Mouse (Mus musculus) heart, embryonic 15.5 days (tissue): ENCODE data around the gene Gm17720. TPM values are rescaled to one million over a fixed set of nuclear protein-coding genes. Genes with fewer than 3 reads are reported as not detected.

Source experiments
- ATAC-seq: fragments of 200-750 bp; cut with Nextera tagmentation; replicated peaks from 2 replicates; pipeline ENCODE4 v1.8.0; 2017; ENCODE audit warnings: low read depth, moderate TSS enrichment; ENCODE audit not compliant: insufficient number of reproducible peaks, insufficient read depth, low FRiP score
- H3K27ac ChIP-seq: fragments of 300-500 bp; sonication (generic); 2 replicates; pipeline ENCODE4 v1.5.1; 2015; ENCODE audit warnings: mild to moderate bottlenecking, inconsistent platforms
- H3K27me3 ChIP-seq: fragments of 300-500 bp; sonication (generic); 2 replicates; pipeline ENCODE4 v1.6.1; 2015; ENCODE audit warnings: inconsistent platforms
- H3K36me3 ChIP-seq: fragments of 300-500 bp; sonication (generic); 2 replicates; pipeline ENCODE4 v1.6.1; 2015; ENCODE audit warnings: mild to moderate bottlenecking, inconsistent platforms
- H3K4me1 ChIP-seq: fragments of 300-500 bp; sonication (generic); replicated peaks from 2 replicates; pipeline ENCODE4 v1.6.1; 2015; ENCODE audit warnings: inconsistent platforms
- H3K4me2 ChIP-seq: fragments of 300-500 bp; sonication (generic); 2 replicates; pipeline ENCODE4 v1.6.1; 2015; ENCODE audit warnings: inconsistent platforms, mild to moderate bottlenecking, moderate library complexity
- H3K4me3 ChIP-seq: fragments of 300-500 bp; sonication (generic); 2 replicates; pipeline ENCODE4 v1.5.1; 2015; ENCODE audit warnings: mild to moderate bottlenecking, inconsistent platforms
- H3K9ac ChIP-seq: fragments of 300-500 bp; sonication (generic); 2 replicates; pipeline ENCODE4 v1.6.1; 2015; ENCODE audit warnings: mild to moderate bottlenecking, inconsistent platforms
- H3K9me3 ChIP-seq: fragments of 300-500 bp; sonication (generic); replicated peaks from 2 replicates; pipeline ENCODE4 v1.6.1; 2016; ENCODE audit warnings: inconsistent platforms
- WGBS: fragments of 180-500 bp; shearing (Covaris S2); methylation state at CpG from one replicate; pipeline ENCODE4 v1.1.7; 2015; ENCODE audit warnings: mixed read lengths; 5-methylcytosine and 5-hydroxymethylcytosine counted together
- polyA plus RNA-seq: library from polyadenylated mRNA; unstranded; fragments of >200 nt; fragmentation: Nextera tagmentation; extraction: Ambion mirVana; gene quantifications from 2 replicates; pipeline ENCODE4 v1.2.1, GENCODE M21; 2015

Gm17720 gene
- polyA plus RNA-seq, result not detected in 2 replicates

GRCm38 (mm10) chr8:110102653-110103052, at the start of gene Gm17720:
TSS of gene Gm17720 (minus strand) at chr8:110102753.
- no peak within 1 kb of the TSS for H3K4me3 ChIP-seq
- H3K9me3 ChIP-seq, result no peaks in the 10 kb centered on the region
- no peak for ATAC-seq
- no peaks in the 10 kb centered on the region for H3K27me3 ChIP-seq
- H3K4me1 ChIP-seq, result no peaks in the 10 kb centered on the region
- no peak within 1 kb of the TSS for H3K9ac ChIP-seq
- WGBS, result 81% methylated on average over 3 of the region's 3 CpGs
- no peak within 1 kb of the TSS for H3K27ac ChIP-seq
- no peak within 1 kb of the TSS for H3K4me2 ChIP-seq
- H3K36me3 ChIP-seq, result no peaks in the 10 kb centered on the region

GRCm38 (mm10) chr8:110145538-110145937, 43.0 kb upstream of the Gm17720 start:
- WGBS, result 0% methylated on average over 4 of the region's 4 CpGs
- Histone ChIP-seq H3K9me3 (no peaks in the 10 kb centered on the region), H3K4me1 (peaks cover 5% of the 10 kb centered on the region), H3K27ac (no peak overlapping the region), H3K4me2 (no peak overlapping the region), H3K27me3 (0 out of 2 replicates have a peak, but pooled peaks cover 3% of the 10 kb centered on the region), H3K4me3 (no peak overlapping the region), H3K36me3 (no peaks in the 10 kb centered on the region), H3K9ac (no peak overlapping the region)
- no peak for ATAC-seq

GRCm38 (mm10) chr8:110140770-110141169, 38.2 kb upstream of the Gm17720 start:
- no peaks in the 10 kb centered on the region for H3K36me3 ChIP-seq
- H3K27ac ChIP-seq, result no peak overlapping the region
- H3K9ac ChIP-seq, result no peak overlapping the region
- H3K9me3 ChIP-seq, result no peaks in the 10 kb centered on the region
- H3K4me1 ChIP-seq, result no peaks in the 10 kb centered on the region
- 0 out of 2 replicates have a peak, but pooled peaks cover 3% of the 10 kb centered on the region for H3K27me3 ChIP-seq
- 62% methylated on average over 4 of the region's 4 CpGs for WGBS
- ATAC-seq, result no peak
- H3K4me3 ChIP-seq, result no peak overlapping the region
- H3K4me2 ChIP-seq, result no peak overlapping the region

GRCm38 (mm10) chr8:110140156-110140555, 37.6 kb upstream of the Gm17720 start:
- no peak for ATAC-seq
- Histone ChIP-seq H3K9ac (no peak overlapping the region), H3K4me3 (no peak overlapping the region), H3K4me1 (no peaks in the 10 kb centered on the region), H3K27ac (no peak overlapping the region), H3K4me2 (no peak overlapping the region), H3K27me3 (0 out of 2 replicates have a peak, but pooled peaks cover 3% of the 10 kb centered on the region), H3K9me3 (no peaks in the 10 kb centered on the region), H3K36me3 (no peaks in the 10 kb centered on the region)
- 61% methylated on average over 3 of the region's 3 CpGs for WGBS

GRCm38 (mm10) chr8:110135515-110135914, 33.0 kb upstream of the Gm17720 start:
- H3K4me1 ChIP-seq, result no peaks in the 10 kb centered on the region
- 67% methylated on average over 7 of the region's 7 CpGs for WGBS

GRCm38 (mm10) chr8:110134236-110134635, 31.7 kb upstream of the Gm17720 start:
- Histone ChIP-seq H3K4me3 (no peak overlapping the region), H3K9ac (no peak overlapping the region), H3K9me3 (no peaks in the 10 kb centered on the region), H3K27ac (no peak overlapping the region), H3K4me2 (no peak overlapping the region), H3K27me3 (0 out of 2 replicates have a peak, but pooled peaks cover 5% of the 10 kb centered on the region), H3K36me3 (no peaks in the 10 kb centered on the region), H3K4me1 (no peaks in the 10 kb centered on the region)
- WGBS, result 84% methylated on average over 8 of the region's 8 CpGs
- ATAC-seq, result no peak

More at GRCm38 (mm10) chr8:110135515-110135914, 33.0 kb upstream of the Gm17720 start:
- H3K4me2 ChIP-seq, result no peak overlapping the region
- no peaks in the 10 kb centered on the region for H3K9me3 ChIP-seq
- no peak for ATAC-seq
- H3K36me3 ChIP-seq, result no peaks in the 10 kb centered on the region
- H3K27ac ChIP-seq, result no peak overlapping the region
- no peaks in the 10 kb centered on the region for H3K27me3 ChIP-seq
- no peak overlapping the region for H3K4me3 ChIP-seq
- H3K9ac ChIP-seq, result no peak overlapping the region

- no peak for ATAC-seq
- no peaks in the 10 kb centered on the region for H3K36me3 ChIP-seq
- WGBS, result 20% methylated on average over 13 of the region's 13 CpGs
- no peaks in the 10 kb centered on the region for H3K4me1 ChIP-seq
- H3K9ac ChIP-seq, result no peak overlapping the region
- H3K27me3 ChIP-seq, result peaks cover 5% of the 10 kb centered on the region; the same call in 1 of the 2 replicates
- no peak overlapping the region for H3K4me2 ChIP-seq
- no peak overlapping the region for H3K27ac ChIP-seq
- no peak overlapping the region for H3K4me3 ChIP-seq
- no peaks in the 10 kb centered on the region for H3K9me3 ChIP-seq
Observed at GRCm38 (mm10) chr8:110130537-110130936, 28.0 kb upstream of the Gm17720 start.

- Histone ChIP-seq H3K27me3 (0 out of 2 replicates have a peak, but pooled peaks cover 6% of the 10 kb centered on the region), H3K27ac (no peak overlapping the region), H3K9ac (no peak overlapping the region), H3K4me3 (no peak overlapping the region), H3K36me3 (no peaks in the 10 kb centered on the region), H3K4me2 (no peak overlapping the region), H3K4me1 (no peaks in the 10 kb centered on the region), H3K9me3 (no peaks in the 10 kb centered on the region)
- 41% methylated on average over 6 of the region's 6 CpGs for WGBS
- no peak for ATAC-seq
Observed at GRCm38 (mm10) chr8:110119715-110120114, 17.2 kb upstream of the Gm17720 start.

GRCm38 (mm10) chr8:110101676-110102075, 877 bp downstream of the Gm17720 start:
- H3K4me2 ChIP-seq, result no peak overlapping the region
- H3K4me3 ChIP-seq, result no peak overlapping the region
- H3K9ac ChIP-seq, result no peak overlapping the region
- 84% methylated on average over 15 of the region's 15 CpGs for WGBS
- H3K36me3 ChIP-seq, result no peaks in the 10 kb centered on the region
- H3K27ac ChIP-seq, result no peak overlapping the region
- no peaks in the 10 kb centered on the region for H3K4me1 ChIP-seq
- no peaks in the 10 kb centered on the region for H3K9me3 ChIP-seq
- no peak for ATAC-seq
- H3K27me3 ChIP-seq, result no peaks in the 10 kb centered on the region

- H3K27me3 ChIP-seq, result no peaks in the 10 kb centered on the region
- no peaks in the 10 kb centered on the region for H3K9me3 ChIP-seq
- no peak within 1 kb of the TSS for H3K4me3 ChIP-seq
- no peak within 1 kb of the TSS for H3K9ac ChIP-seq
- no peaks in the 10 kb centered on the region for H3K4me1 ChIP-seq
- ATAC-seq, result no peak
- no peak within 1 kb of the TSS for H3K4me2 ChIP-seq
- H3K27ac ChIP-seq, result no peak within 1 kb of the TSS
- WGBS, result 81% methylated on average over 12 of the region's 12 CpGs
- H3K36me3 ChIP-seq, result no peaks in the 10 kb centered on the region
Observed at GRCm38 (mm10) chr8:110100907-110101306, 1.6 kb downstream of the Gm17720 start, which contains the start of gene Gm21964. TSS of gene Gm21964 (plus strand) at chr8:110101207.

- H3K9me3 ChIP-seq, result peaks cover 10% of the 10 kb centered on the region; the same call in 1 of the 2 replicates
- WGBS, result 42% methylated on average over 1 of the region's 1 CpGs
- no peaks in the 10 kb centered on the region for H3K4me1 ChIP-seq
- no peak for ATAC-seq
- H3K9ac ChIP-seq, result no peak overlapping the region
- no peak overlapping the region for H3K27ac ChIP-seq
- H3K36me3 ChIP-seq, result peaks cover 31% of the 10 kb centered on the region
- no peak overlapping the region for H3K4me2 ChIP-seq
- no peak overlapping the region for H3K4me3 ChIP-seq
- no peaks in the 10 kb centered on the region for H3K27me3 ChIP-seq
Observed at GRCm38 (mm10) chr8:110091869-110092268, 10.7 kb downstream of the Gm17720 start.

- H3K27ac ChIP-seq, result no peak overlapping the region
- peaks cover 19% of the 10 kb centered on the region for H3K36me3 ChIP-seq
- H3K4me1 ChIP-seq, result peaks cover 10% of the 10 kb centered on the region
- 72% methylated on average over 11 of the region's 11 CpGs for WGBS
- no peak overlapping the region for H3K4me2 ChIP-seq
- H3K9me3 ChIP-seq, result no peaks in the 10 kb centered on the region
- H3K9ac ChIP-seq, result no peak overlapping the region
- H3K4me3 ChIP-seq, result no peak overlapping the region
- ATAC-seq, result no peak
- H3K27me3 ChIP-seq, result no peaks in the 10 kb centered on the region
Observed at GRCm38 (mm10) chr8:110082416-110083105, 20.0 kb downstream of the Gm17720 start.
